Mouse (Mus musculus): ENCODE data around the gene Ythdc1. TPM values are rescaled to one million over a fixed set of nuclear protein-coding genes. Genes with fewer than 3 reads are reported as not detected.

Gene Ythdc1
- 17.6 and 24.8 TPM in 2 replicates for polyA plus RNA-seq (2012)

- TF ChIP-seq GATA1 (IDR thresholded peaks at IDR 0.05; ENCODE audit: low read length), result no peak
These were observed at the start of gene Ythdc1 for GRCm38 (mm10) chr5:86803962-86804940. TSS of gene Ythdc1 (plus strand) at chr5:86804221.

GRCm38 (mm10) chr5:86769015-86769658, 34.9 kb upstream of the Ythdc1 start:
- TF ChIP-seq GATA1 (IDR thresholded peaks at IDR 0.05; ENCODE audit: low read length), result no peak

GRCm38 (mm10) chr5:86771010-86771409, 33.0 kb upstream of the Ythdc1 start:
- TF ChIP-seq GATA1 (IDR thresholded peaks at IDR 0.05; ENCODE audit: low read length), result no peak

GRCm38 (mm10) chr5:86776941-86777340, 27.1 kb upstream of the Ythdc1 start:
- no peak for TF ChIP-seq GATA1 (IDR thresholded peaks at IDR 0.05; ENCODE audit: low read length)

- TF ChIP-seq GATA1 (IDR thresholded peaks at IDR 0.05; ENCODE audit: low read length), result no peak
These were observed 25.6 kb upstream of the Ythdc1 start for GRCm38 (mm10) chr5:86778471-86778870.

- TF ChIP-seq GATA1 (IDR thresholded peaks at IDR 0.05; ENCODE audit: low read length), result no peak
These were observed 21.0 kb upstream of the Ythdc1 start for GRCm38 (mm10) chr5:86783059-86783458.

GRCm38 (mm10) chr5:86784205-86784604, 19.8 kb upstream of the Ythdc1 start:
- TF ChIP-seq GATA1 (IDR thresholded peaks at IDR 0.05; ENCODE audit: low read length), result no peak

- no peak for TF ChIP-seq GATA1 (IDR thresholded peaks at IDR 0.05; ENCODE audit: low read length)
These were observed 17.2 kb upstream of the Ythdc1 start for GRCm38 (mm10) chr5:86786798-86787197.

GRCm38 (mm10) chr5:86789954-86790353, 14.1 kb upstream of the Ythdc1 start:
- no peak for TF ChIP-seq GATA1 (IDR thresholded peaks at IDR 0.05; ENCODE audit: low read length)

GRCm38 (mm10) chr5:86792249-86792648, 11.8 kb upstream of the Ythdc1 start:
- no peak for TF ChIP-seq GATA1 (IDR thresholded peaks at IDR 0.05; ENCODE audit: low read length)

- no peak for TF ChIP-seq GATA1 (IDR thresholded peaks at IDR 0.05; ENCODE audit: low read length)
These were observed 11.2 kb upstream of the Ythdc1 start for GRCm38 (mm10) chr5:86792807-86793206.

- TF ChIP-seq GATA1 (IDR thresholded peaks at IDR 0.05; ENCODE audit: low read length), result no peak
These were observed 12.8 kb downstream of the Ythdc1 start for GRCm38 (mm10) chr5:86816795-86817194.

GRCm38 (mm10) chr5:86838110-86838509, 34.1 kb downstream of the Ythdc1 start:
- no peak for TF ChIP-seq GATA1 (IDR thresholded peaks at IDR 0.05; ENCODE audit: low read length)

- no peak for TF ChIP-seq GATA1 (IDR thresholded peaks at IDR 0.05; ENCODE audit: low read length)
These were observed 35.5 kb downstream of the Ythdc1 start for GRCm38 (mm10) chr5:86839472-86839871.

GRCm38 (mm10) chr5:86840207-86840606, 36.2 kb downstream of the Ythdc1 start:
- no peak for TF ChIP-seq GATA1 (IDR thresholded peaks at IDR 0.05; ENCODE audit: low read length)

GRCm38 (mm10) chr5:86850104-86850503, 46.1 kb downstream of the Ythdc1 start:
- no peak for TF ChIP-seq GATA1 (IDR thresholded peaks at IDR 0.05; ENCODE audit: low read length)
